Mouse (Mus musculus) embryonic facial prominence, embryonic 10.5 days (tissue): ENCODE measurements at regions not wholly inside any gene's neighbourhood (a gene's known extent, or its start where the extent isn't known, plus 50 kb on each side); places are given as distances from the start of the nearest gene placed in this dataset.

Experiments used
- DNase-seq: peaks from one replicate; pipeline ENCODE4 v3.0.0-alpha.2; 2017; ENCODE audit warnings: low spot score
- H3K27ac ChIP-seq: fragments of 300-500 bp; sonication (generic); replicated peaks from 2 replicates; pipeline ENCODE4 v1.5.1; 2016; ENCODE audit warnings: mild to moderate bottlenecking
- H3K27me3 ChIP-seq: fragments of 300-500 bp; sonication (generic); replicated peaks from 2 replicates; pipeline ENCODE4 v1.6.1; 2016; ENCODE audit warnings: low read depth, mild to moderate bottlenecking; ENCODE audit not compliant: poor library complexity, severe bottlenecking
- H3K36me3 ChIP-seq: fragments of 300-500 bp; sonication (generic); replicated peaks from 2 replicates; pipeline ENCODE4 v1.6.1; 2016; ENCODE audit warnings: mild to moderate bottlenecking, moderate library complexity
- H3K4me1 ChIP-seq: fragments of 300-500 bp; sonication (generic); 2 replicates; pipeline ENCODE4 v1.6.1; 2016
- H3K4me3 ChIP-seq: fragments of 300-500 bp; sonication (generic); 2 replicates; pipeline ENCODE4 v1.5.1; 2016; ENCODE audit warnings: mild to moderate bottlenecking, moderate library complexity
- H3K9me3 ChIP-seq: fragments of 300-500 bp; sonication (generic); 2 replicates; pipeline ENCODE4 v1.6.1; 2016; ENCODE audit warnings: mild to moderate bottlenecking
- WGBS: fragments of 180-500 bp; shearing (Covaris S2); methylation state at CpG from one replicate; pipeline ENCODE4 v1.1.7; 2016; 5-methylcytosine and 5-hydroxymethylcytosine counted together

- no peak for DNase-seq
- 29% methylated on average over 3 of the region's 3 CpGs for WGBS
- H3K27me3 ChIP-seq, result no peaks in the 10 kb centered on the region
- H3K36me3 ChIP-seq, result no peaks in the 10 kb centered on the region
- no peak overlapping the region for H3K27ac ChIP-seq
- no peaks in the 10 kb centered on the region for H3K4me1 ChIP-seq
- no peaks in the 10 kb centered on the region for H3K9me3 ChIP-seq
- H3K4me3 ChIP-seq, result no peak overlapping the region
These were observed 56.7 kb upstream of the Igsf9b start for GRCm38 (mm10) chr9:27242325-27242724.

- H3K4me3 ChIP-seq, result no peak overlapping the region
- DNase-seq, result no peak
- no peak overlapping the region for H3K27ac ChIP-seq
- no peaks in the 10 kb centered on the region for H3K4me1 ChIP-seq
- 71% methylated on average over 3 of the region's 3 CpGs for WGBS
- no peaks in the 10 kb centered on the region for H3K27me3 ChIP-seq
- H3K36me3 ChIP-seq, result no peaks in the 10 kb centered on the region
- H3K9me3 ChIP-seq, result no peaks in the 10 kb centered on the region
These were observed 58.1 kb upstream of the Igsf9b start for GRCm38 (mm10) chr9:27240926-27241325.

GRCm38 (mm10) chr9:27240491-27240890 lies 58.5 kb upstream of the Igsf9b start:
- WGBS, result 87% methylated on average over 3 of the region's 3 CpGs

GRCm38 (mm10) chr9:27232692-27233091 lies 66.3 kb upstream of the Igsf9b start:
- H3K36me3 ChIP-seq, result no peaks in the 10 kb centered on the region
- H3K4me1 ChIP-seq, result no peaks in the 10 kb centered on the region
- 77% methylated on average over 4 of the region's 4 CpGs for WGBS
- no peak overlapping the region for H3K27ac ChIP-seq
- no peaks in the 10 kb centered on the region for H3K27me3 ChIP-seq
- no peaks in the 10 kb centered on the region for H3K9me3 ChIP-seq
- no peak for DNase-seq
- no peak overlapping the region for H3K4me3 ChIP-seq

More at GRCm38 (mm10) chr9:27240491-27240890, 58.5 kb upstream of the Igsf9b start:
- Histone ChIP-seq H3K27ac (no peak overlapping the region), H3K9me3 (no peaks in the 10 kb centered on the region), H3K27me3 (no peaks in the 10 kb centered on the region), H3K4me3 (no peak overlapping the region), H3K4me1 (no peaks in the 10 kb centered on the region), H3K36me3 (no peaks in the 10 kb centered on the region)
- no peak for DNase-seq

- Histone ChIP-seq H3K27ac (no peak overlapping the region), H3K36me3 (no peaks in the 10 kb centered on the region), H3K9me3 (no peaks in the 10 kb centered on the region), H3K27me3 (no peaks in the 10 kb centered on the region), H3K4me3 (no peak overlapping the region), H3K4me1 (no peaks in the 10 kb centered on the region)
- WGBS, result 90% methylated on average over 7 of the region's 7 CpGs
- no peak for DNase-seq
These were observed 71.5 kb upstream of the Igsf9b start for GRCm38 (mm10) chr9:27227458-27227857.

GRCm38 (mm10) chr9:27221183-27221582 lies 66.0 kb upstream of the Jam3 start:
- H3K9me3 ChIP-seq, result 0 out of 2 replicates have a peak, but pooled peaks cover 3% of the 10 kb centered on the region
- H3K36me3 ChIP-seq, result no peaks in the 10 kb centered on the region
- DNase-seq, result peak; percentile 10
- no peaks in the 10 kb centered on the region for H3K4me1 ChIP-seq
- H3K4me3 ChIP-seq, result no peak overlapping the region
- WGBS, result 79% methylated on average over 7 of the region's 7 CpGs
- H3K27ac ChIP-seq, result no peak overlapping the region
- H3K27me3 ChIP-seq, result no peaks in the 10 kb centered on the region

GRCm38 (mm10) chr9:27216024-27216423 lies 60.8 kb upstream of the Jam3 start:
- Histone ChIP-seq H3K36me3 (no peaks in the 10 kb centered on the region), H3K27me3 (no peaks in the 10 kb centered on the region), H3K9me3 (no peaks in the 10 kb centered on the region), H3K27ac (no peak overlapping the region), H3K4me1 (no peaks in the 10 kb centered on the region), H3K4me3 (no peak overlapping the region)
- DNase-seq, result no peak
- WGBS, result 88% methylated on average over 7 of the region's 7 CpGs

GRCm38 (mm10) chr9:27214023-27214422 lies 58.8 kb upstream of the Jam3 start:
- DNase-seq, result no peak
- Histone ChIP-seq H3K36me3 (no peaks in the 10 kb centered on the region), H3K4me3 (no peak overlapping the region), H3K27ac (no peak overlapping the region), H3K9me3 (no peaks in the 10 kb centered on the region), H3K27me3 (no peaks in the 10 kb centered on the region), H3K4me1 (no peaks in the 10 kb centered on the region)
- WGBS, result 94% methylated on average over 3 of the region's 3 CpGs

GRCm38 (mm10) chr9:27208840-27209239 lies 53.6 kb upstream of the Jam3 start:
- H3K27me3 ChIP-seq, result 0 out of 2 replicates have a peak, but pooled peaks cover 9% of the 10 kb centered on the region
- 73% methylated on average over 3 of the region's 3 CpGs for WGBS

More at GRCm38 (mm10) chr9:27208840-27209239, 53.6 kb upstream of the Jam3 start:
- Histone ChIP-seq H3K27ac (no peak overlapping the region), H3K4me3 (no peak overlapping the region), H3K4me1 (no peaks in the 10 kb centered on the region), H3K36me3 (no peaks in the 10 kb centered on the region), H3K9me3 (no peaks in the 10 kb centered on the region)
- no peak for DNase-seq
